In genomic region chr9:91400482-91401093, GRCm38 (mm10) we compare ENCODE assay signal across 31 mouse cellular contexts. TPM values are rescaled to one million over a fixed set of nuclear protein-coding genes. Genes with fewer than 3 reads are reported as not detected.
DNase-seq lines count a peak whose midpoint lies in the region; ATAC-seq lines count a peak whose summit lies in the region.
"Had no signal": no experiment of that assay in that cellular context is flagged by ENCODE, and none has a peak within 500 bp of the region (broad histone marks: within the 10 kb centered on the region; RNA-seq: fewer than 3 reads in every experiment).

No protein-coding gene starts in this region.

- H3K9ac ChIP-seq in forebrain, embryonic 13.5 days = no peak overlapping the region
- H3K9ac ChIP-seq in forebrain, embryonic 11.5 days (ENCODE audit: low read length) = no peak overlapping the region
- no peak overlapping the region for H3K9ac ChIP-seq in hindbrain, embryonic 16.5 days (ENCODE audit: low read depth, low read length)
- no peak overlapping the region for H3K9ac ChIP-seq in hindbrain, embryonic 13.5 days
- no peak overlapping the region for H3K9ac ChIP-seq in neural tube, embryonic 15.5 days (replicated peaks)
- H3K9ac ChIP-seq: embryonic facial prominence, embryonic 15.5 days; heart, embryonic 15.5 days; limb, embryonic 15.5 days; liver, embryonic 13.5 days had no signal

- H3K4me2 ChIP-seq in forebrain, embryonic 13.5 days = 0 out of 2 replicates have a peak overlapping the region, but pooled peaks have one; percentile 10
- H3K4me2 ChIP-seq in forebrain, embryonic 11.5 days (ENCODE audit: low read depth, low read length, severe bottlenecking) = no peak overlapping the region
- H3K4me2 ChIP-seq in hindbrain, embryonic 16.5 days (ENCODE audit: low read length) = no peak overlapping the region
- no peak overlapping the region for H3K4me2 ChIP-seq in hindbrain, embryonic 13.5 days
- no peak overlapping the region for H3K4me2 ChIP-seq in neural tube, embryonic 15.5 days
- H3K4me2 ChIP-seq: embryonic facial prominence, embryonic 15.5 days; heart, embryonic 15.5 days; limb, embryonic 15.5 days; liver, embryonic 13.5 days had no signal

- WGBS in forebrain, embryonic 13.5 days = 9% methylated on average over 8 of the region's 8 CpGs
- WGBS in forebrain, embryonic 11.5 days = 4% methylated on average over 8 of the region's 8 CpGs
- WGBS in hindbrain, embryonic 16.5 days = 16% methylated on average over 8 of the region's 8 CpGs
- WGBS in hindbrain, embryonic 13.5 days = 11% methylated on average over 8 of the region's 8 CpGs
- 9% methylated on average over 8 of the region's 8 CpGs for WGBS in neural tube, embryonic 15.5 days

- no peaks in the 10 kb centered on the region for H3K9me3 ChIP-seq in forebrain, embryonic 13.5 days (replicated peaks)
- H3K9me3 ChIP-seq in forebrain, embryonic 11.5 days (ENCODE audit: control insufficient read depth, low read length) = no peaks in the 10 kb centered on the region
- no peaks in the 10 kb centered on the region for H3K9me3 ChIP-seq in hindbrain, embryonic 16.5 days (ENCODE audit: control insufficient read depth, low read length)
- H3K9me3 ChIP-seq in hindbrain, embryonic 13.5 days = no peaks in the 10 kb centered on the region
- H3K9me3 ChIP-seq in neural tube, embryonic 15.5 days (replicated peaks) = no peaks in the 10 kb centered on the region
- H3K9me3 ChIP-seq: embryonic facial prominence, embryonic 10.5 days; embryonic facial prominence, embryonic 15.5 days; heart, embryonic 10.5 days; heart, embryonic 15.5 days; limb, embryonic 15.5 days; liver, embryonic 13.5 days had no signal

- 0 out of 2 replicates have a peak, but pooled peaks cover 4% of the 10 kb centered on the region for H3K4me1 ChIP-seq in forebrain, embryonic 13.5 days
- H3K4me1 ChIP-seq in forebrain, embryonic 11.5 days (replicated peaks; ENCODE audit: control insufficient read depth, insufficient read depth, low read length) = 0 out of 2 replicates have a peak, but pooled peaks cover 2% of the 10 kb centered on the region
- no peaks in the 10 kb centered on the region for H3K4me1 ChIP-seq in hindbrain, embryonic 16.5 days (ENCODE audit: control insufficient read depth, insufficient read depth, low read depth, low read length)
- H3K4me1 ChIP-seq in hindbrain, embryonic 13.5 days (replicated peaks) = peaks cover 3% of the 10 kb centered on the region; the same call in 1 of the 2 replicates
- H3K4me1 ChIP-seq in neural tube, embryonic 15.5 days = no peaks in the 10 kb centered on the region; the same call in 1 of the 2 replicates
- H3K4me1 ChIP-seq: embryonic facial prominence, embryonic 10.5 days; embryonic facial prominence, embryonic 15.5 days; heart, embryonic 10.5 days; heart, embryonic 15.5 days; limb, embryonic 15.5 days; liver, embryonic 13.5 days; megakaryocyte, embryonic 14.5 days had no signal

- H3K36me3 ChIP-seq in forebrain, embryonic 13.5 days (ENCODE audit: poor library complexity, severe bottlenecking) = no peaks in the 10 kb centered on the region
- no peaks in the 10 kb centered on the region for H3K36me3 ChIP-seq in forebrain, embryonic 11.5 days (ENCODE audit: control insufficient read depth, insufficient read depth, low read length)
- H3K36me3 ChIP-seq in hindbrain, embryonic 16.5 days (ENCODE audit: control insufficient read depth, insufficient read depth, low read length) = no peaks in the 10 kb centered on the region
- no peaks in the 10 kb centered on the region for H3K36me3 ChIP-seq in hindbrain, embryonic 13.5 days
- no peaks in the 10 kb centered on the region for H3K36me3 ChIP-seq in neural tube, embryonic 15.5 days
- H3K36me3 ChIP-seq: embryonic facial prominence, embryonic 10.5 days; embryonic facial prominence, embryonic 15.5 days; heart, embryonic 10.5 days; heart, embryonic 15.5 days; limb, embryonic 15.5 days; liver, embryonic 13.5 days had no signal

- no peak for DNase-seq in forebrain, embryonic 11.5 days (ENCODE audit: low spot score)
- DNase-seq in neural tube, embryonic 10.5 days (ENCODE audit: extremely low spot score, low spot score) = peak; percentile 21
- DNase-seq: adrenal gland, postnatal 25 days; cerebellum, adult 18-20 months; kidney, adult 8-10 months; kidney, postnatal 4 days; liver, embryonic 13.5 days; lung, adult 18-20 months; lung, postnatal 4 days; right cerebral cortex, adult 18-20 months; spleen, adult 18-20 months; thymus, postnatal 14 days had no signal

- peaks cover 96% of the 10 kb centered on the region for H3K27me3 ChIP-seq in forebrain, embryonic 13.5 days
- H3K27me3 ChIP-seq in forebrain, embryonic 11.5 days (ENCODE audit: control insufficient read depth, insufficient read depth, low read length) = peaks cover 75% of the 10 kb centered on the region
- peaks cover 56% of the 10 kb centered on the region for H3K27me3 ChIP-seq in hindbrain, embryonic 16.5 days (replicated peaks; ENCODE audit: control insufficient read depth, insufficient read depth, low read length)
- peaks cover 97% of the 10 kb centered on the region for H3K27me3 ChIP-seq in hindbrain, embryonic 13.5 days
- H3K27me3 ChIP-seq in neural tube, embryonic 15.5 days (replicated peaks) = peaks cover 87% of the 10 kb centered on the region

- H3K27ac ChIP-seq in forebrain, embryonic 13.5 days = no peak overlapping the region; the same call in 1 of the 2 replicates
- H3K27ac ChIP-seq in forebrain, embryonic 11.5 days (ENCODE audit: low read depth, low read length) = no peak overlapping the region
- H3K27ac ChIP-seq in hindbrain, embryonic 16.5 days (ENCODE audit: low read depth, low read length) = no peak overlapping the region
- no peak overlapping the region for H3K27ac ChIP-seq in hindbrain, embryonic 13.5 days
- no peak overlapping the region for H3K27ac ChIP-seq in neural tube, embryonic 15.5 days (replicated peaks)
- H3K27ac ChIP-seq: embryonic facial prominence, embryonic 10.5 days; embryonic facial prominence, embryonic 15.5 days; heart, embryonic 10.5 days; heart, embryonic 15.5 days; kidney, postnatal 0 days; limb, embryonic 15.5 days; liver, embryonic 13.5 days had no signal

- ATAC-seq in forebrain, embryonic 13.5 days = no peak
- ATAC-seq in forebrain, embryonic 11.5 days (replicated peaks; ENCODE audit: low FRiP score) = no peak
- ATAC-seq in hindbrain, embryonic 16.5 days = peak; percentile 35; the same call in 1 of the 2 replicates
- no peak for ATAC-seq in hindbrain, embryonic 13.5 days (ENCODE audit: low FRiP score)
- no peak for ATAC-seq in neural tube, embryonic 15.5 days (ENCODE audit: low FRiP score)
- no peak for ATAC-seq in granulocyte monocyte progenitor cell, adult 5-6 weeks (replicated peaks; ENCODE audit: poor library complexity, severe bottlenecking)
- ATAC-seq: CD4-positive, CD25-positive, alpha-beta regulatory T cell, adult 4 months; intestine, embryonic 16.5 days; lung, postnatal 0 days had no signal

- H3K4me3 ChIP-seq in forebrain, embryonic 13.5 days = no peak overlapping the region
- no peak overlapping the region for H3K4me3 ChIP-seq in forebrain, embryonic 11.5 days (ENCODE audit: low read depth, low read length)
- no peak overlapping the region for H3K4me3 ChIP-seq in hindbrain, embryonic 16.5 days (ENCODE audit: low read length)
- no peak overlapping the region for H3K4me3 ChIP-seq in hindbrain, embryonic 13.5 days
- no peak overlapping the region for H3K4me3 ChIP-seq in neural tube, embryonic 15.5 days (replicated peaks)
- H3K4me3 ChIP-seq: embryonic facial prominence, embryonic 10.5 days; embryonic facial prominence, embryonic 15.5 days; heart, embryonic 10.5 days; heart, embryonic 15.5 days; limb, embryonic 15.5 days; liver, embryonic 13.5 days; megakaryocyte, embryonic 14.5 days had no signal

RNA-seq across cellular contexts. Expression of gene Zic1, which starts 35.0 kb away (rescaled TPM):
- polyA plus RNA-seq in forebrain, embryonic 13.5 days (2015; fragmentation: Nextera tagmentation; extraction: Ambion mirVana) = 10.8 and 15.1 TPM in 2 replicates
- polyA plus RNA-seq in forebrain, embryonic 11.5 days (2014; fragmentation: Nextera tagmentation; extraction: Ambion mirVana) = 14.7 and 15.7 TPM in 2 replicates
- polyA plus RNA-seq in hindbrain, embryonic 16.5 days (2015; fragmentation: Nextera tagmentation; extraction: Ambion mirVana) = 11.4 and 14.6 TPM in 2 replicates
- polyA plus RNA-seq in hindbrain, embryonic 13.5 days (2015; fragmentation: Nextera tagmentation; extraction: Ambion mirVana) = 13.7 and 21.3 TPM in 2 replicates
- polyA plus RNA-seq in neural tube, embryonic 15.5 days (2015; fragmentation: Nextera tagmentation; extraction: Ambion mirVana) = 9.7 and 13.2 TPM in 2 replicates
- total RNA-seq in granulocyte monocyte progenitor cell, adult 5-6 weeks (2014; fragmentation: Nextera tagmentation) = not detected in 2 replicates
- total RNA-seq in granulocyte monocyte progenitor cell, adult 5-6 weeks (2017) = not detected in 2 replicates
- total RNA-seq: adrenal gland, adult 18-20 months; adrenal gland, postnatal 25 days; heart, postnatal 25 days had no signal
- polyA plus RNA-seq: CD4-positive, CD25-positive, alpha-beta regulatory T cell, adult 4 months; heart, embryonic 10.5 days; intestine, embryonic 16.5 days; kidney, postnatal 0 days; lung, postnatal 0 days; stomach, embryonic 16.5 days had no signal

RNA-seq across cellular contexts. Expression of gene Zic4, which starts 38.4 kb away (rescaled TPM):
- polyA plus RNA-seq in forebrain, embryonic 13.5 days (2015; fragmentation: Nextera tagmentation; extraction: Ambion mirVana) = 48.4 and 62.0 TPM in 2 replicates
- 58.8 and 59.5 TPM in 2 replicates for polyA plus RNA-seq in forebrain, embryonic 11.5 days (2014; fragmentation: Nextera tagmentation; extraction: Ambion mirVana)
- 62.4 and 67.4 TPM in 2 replicates for polyA plus RNA-seq in hindbrain, embryonic 16.5 days (2015; fragmentation: Nextera tagmentation; extraction: Ambion mirVana)
- polyA plus RNA-seq in hindbrain, embryonic 13.5 days (2015; fragmentation: Nextera tagmentation; extraction: Ambion mirVana) = 42.7 and 58.2 TPM in 2 replicates
- polyA plus RNA-seq in neural tube, embryonic 15.5 days (2015; fragmentation: Nextera tagmentation; extraction: Ambion mirVana) = 28.3 and 44.9 TPM in 2 replicates
- not detected in 2 replicates for total RNA-seq in granulocyte monocyte progenitor cell, adult 5-6 weeks (2014; fragmentation: Nextera tagmentation)
- not detected in 2 replicates for total RNA-seq in granulocyte monocyte progenitor cell, adult 5-6 weeks (2017)
- total RNA-seq: adrenal gland, adult 18-20 months; adrenal gland, postnatal 25 days; heart, postnatal 25 days had no signal
- polyA plus RNA-seq: heart, embryonic 15.5 days; intestine, embryonic 16.5 days; kidney, postnatal 0 days; liver, embryonic 13.5 days; lung, postnatal 0 days; stomach, embryonic 16.5 days; urinary bladder, adult 2 months had no signal
